Mouse (Mus musculus): Measurements from ENCODE around the gene Cmtm7. TPM values are rescaled to one million over a fixed set of nuclear protein-coding genes. Genes with fewer than 3 reads are reported as not detected.

Cmtm7 gene
- polyA plus RNA-seq, 1 experiment from 2014 or later: 9.5 TPM

DNA sequence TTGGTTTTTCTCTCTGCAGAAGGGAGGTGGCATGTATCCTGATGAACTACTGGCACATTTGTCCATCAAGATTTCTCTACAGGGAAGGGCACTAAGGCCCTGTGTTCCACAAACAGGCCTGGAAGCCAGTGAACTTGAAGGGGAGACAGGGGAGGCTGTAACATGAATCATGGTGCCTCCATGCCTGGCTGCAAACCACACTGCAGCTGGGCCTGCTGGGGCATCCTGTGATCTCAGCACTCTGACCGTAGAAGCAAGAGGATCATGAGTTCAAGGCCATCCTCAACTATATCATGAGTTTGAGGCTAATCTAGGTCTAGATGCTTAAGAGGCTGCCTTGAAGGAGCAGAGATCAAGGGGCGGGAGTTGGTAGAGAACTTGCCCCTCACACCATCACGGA is 5.3 kb downstream of the Cmtm7 start:
- H3K9ac ChIP-seq (ENCODE audit: low read depth, low read length): no peak overlapping the region
- ATAC-seq: no peak
- 95% methylated on average over 3 of the region's 3 CpGs for WGBS
- H3K27me3 ChIP-seq (replicated peaks; ENCODE audit: control insufficient read depth, insufficient read depth, low read length): no peaks in the 10 kb centered on the region
- no peak overlapping the region for H3K4me2 ChIP-seq (ENCODE audit: low read length)
- no peak overlapping the region for H3K27ac ChIP-seq (ENCODE audit: low read depth, low read length)
- H3K4me3 ChIP-seq (ENCODE audit: low read length): no peak overlapping the region
- no peaks in the 10 kb centered on the region for H3K9me3 ChIP-seq (ENCODE audit: control insufficient read depth, low read length)
- no peaks in the 10 kb centered on the region for H3K36me3 ChIP-seq (ENCODE audit: control insufficient read depth, insufficient read depth, low read length)
- H3K4me1 ChIP-seq (ENCODE audit: control insufficient read depth, insufficient read depth, low read depth, low read length): peaks cover 5% of the 10 kb centered on the region; the same call in 1 of the 2 replicates

DNA sequence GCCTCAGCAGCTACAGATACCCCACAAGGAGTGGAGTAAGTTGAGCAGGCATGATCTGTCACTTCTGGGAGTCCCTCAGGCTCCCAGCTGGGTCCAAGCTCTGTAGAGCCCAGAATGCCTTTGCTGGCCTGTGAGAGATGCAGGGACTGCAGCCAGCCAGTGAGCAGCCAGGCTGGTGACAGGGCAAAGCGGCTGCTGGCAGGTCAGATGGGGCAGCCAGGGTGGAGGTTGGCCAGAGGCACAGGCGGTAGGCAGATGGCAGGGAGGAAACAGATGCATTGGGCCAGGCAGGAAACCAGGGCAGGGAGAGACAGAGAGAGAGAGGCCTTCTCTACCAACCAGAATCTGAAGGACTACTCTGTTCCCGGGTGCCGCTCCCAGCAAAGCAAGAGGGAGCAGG is 6.4 kb downstream of the Cmtm7 start:
- H3K4me2 ChIP-seq (ENCODE audit: low read length): no peak overlapping the region
- H3K9ac ChIP-seq (ENCODE audit: low read depth, low read length): no peak overlapping the region; the same call in 1 of the 2 replicates
- no peaks in the 10 kb centered on the region for H3K36me3 ChIP-seq (ENCODE audit: control insufficient read depth, insufficient read depth, low read length)
- WGBS: 59% methylated on average over 4 of the region's 4 CpGs
- peak; percentile 68 for ATAC-seq
- no peak overlapping the region for H3K27ac ChIP-seq (ENCODE audit: low read depth, low read length)
- H3K9me3 ChIP-seq (ENCODE audit: control insufficient read depth, low read length): no peaks in the 10 kb centered on the region
- H3K4me3 ChIP-seq (ENCODE audit: low read length): no peak overlapping the region
- no peaks in the 10 kb centered on the region for H3K27me3 ChIP-seq (replicated peaks; ENCODE audit: control insufficient read depth, insufficient read depth, low read length)
- peaks cover 2% of the 10 kb centered on the region; the same call in 1 of the 2 replicates for H3K4me1 ChIP-seq (ENCODE audit: control insufficient read depth, insufficient read depth, low read depth, low read length)

DNA sequence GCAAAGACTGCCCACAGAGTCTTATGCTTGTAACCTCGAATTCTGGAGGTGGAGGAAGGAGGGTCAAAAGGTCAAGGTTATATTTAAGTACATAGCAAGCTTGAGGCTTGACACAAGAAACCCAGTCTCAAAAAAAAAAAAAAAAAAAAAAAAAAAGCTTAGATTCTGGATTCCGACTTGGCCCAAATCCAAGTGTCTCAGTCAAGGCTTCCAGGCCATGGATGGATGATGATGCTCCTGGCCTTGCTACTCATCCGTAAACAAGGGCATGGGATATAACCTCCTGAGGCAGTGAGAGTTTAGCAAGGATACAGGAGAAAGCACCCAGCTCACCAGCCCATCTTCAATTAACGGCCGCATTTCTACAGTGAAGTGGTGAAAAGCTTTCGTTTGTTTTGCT is 7.0 kb downstream of the Cmtm7 start:
- Histone ChIP-seq H3K9me3 (ENCODE audit: control insufficient read depth, low read length) (no peaks in the 10 kb centered on the region), H3K36me3 (ENCODE audit: control insufficient read depth, insufficient read depth, low read length) (no peaks in the 10 kb centered on the region), H3K4me2 (ENCODE audit: low read length) (no peak overlapping the region), H3K27ac (ENCODE audit: low read depth, low read length) (no peak overlapping the region), H3K27me3 (replicated peaks; ENCODE audit: control insufficient read depth, insufficient read depth, low read length) (no peaks in the 10 kb centered on the region), H3K4me3 (ENCODE audit: low read length) (no peak overlapping the region), H3K4me1 (ENCODE audit: control insufficient read depth, insufficient read depth, low read depth, low read length) (peaks cover 2% of the 10 kb centered on the region; the same call in 1 of the 2 replicates), H3K9ac (ENCODE audit: low read depth, low read length) (no peak overlapping the region)
- ATAC-seq: no peak
- WGBS: 76% methylated on average over 6 of the region's 6 CpGs

DNA sequence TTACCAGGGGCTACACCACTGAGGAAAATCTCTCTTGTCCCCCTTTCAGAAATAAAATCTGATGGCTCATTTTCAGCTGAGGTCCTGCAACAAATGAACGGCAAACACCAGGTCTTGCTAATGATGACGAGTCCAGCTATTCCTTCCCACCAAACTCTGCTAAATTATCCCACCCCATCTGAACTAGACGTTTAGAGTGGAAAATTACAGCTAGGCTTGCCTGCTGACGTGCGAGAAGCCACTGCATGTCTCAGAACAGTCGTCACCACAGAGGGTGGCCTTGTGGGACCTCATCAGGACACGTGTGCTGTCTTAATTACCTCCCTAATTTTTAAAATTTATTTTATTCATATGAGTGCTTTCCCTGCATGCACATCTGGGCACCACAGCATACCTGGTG is 10.1 kb downstream of the Cmtm7 start:
- no peak for ATAC-seq
- Histone ChIP-seq H3K4me1 (ENCODE audit: control insufficient read depth, insufficient read depth, low read depth, low read length) (peaks cover 5% of the 10 kb centered on the region; the same call in 1 of the 2 replicates), H3K4me2 (ENCODE audit: low read length) (no peak overlapping the region), H3K27me3 (replicated peaks; ENCODE audit: control insufficient read depth, insufficient read depth, low read length) (no peaks in the 10 kb centered on the region; the same call in 1 of the 2 replicates), H3K9ac (ENCODE audit: low read depth, low read length) (no peak overlapping the region), H3K36me3 (ENCODE audit: control insufficient read depth, insufficient read depth, low read length) (no peaks in the 10 kb centered on the region), H3K9me3 (ENCODE audit: control insufficient read depth, low read length) (no peaks in the 10 kb centered on the region), H3K27ac (ENCODE audit: low read depth, low read length) (no peak overlapping the region), H3K4me3 (ENCODE audit: low read length) (no peak overlapping the region)
- WGBS: 79% methylated on average over 7 of the region's 7 CpGs

DNA sequence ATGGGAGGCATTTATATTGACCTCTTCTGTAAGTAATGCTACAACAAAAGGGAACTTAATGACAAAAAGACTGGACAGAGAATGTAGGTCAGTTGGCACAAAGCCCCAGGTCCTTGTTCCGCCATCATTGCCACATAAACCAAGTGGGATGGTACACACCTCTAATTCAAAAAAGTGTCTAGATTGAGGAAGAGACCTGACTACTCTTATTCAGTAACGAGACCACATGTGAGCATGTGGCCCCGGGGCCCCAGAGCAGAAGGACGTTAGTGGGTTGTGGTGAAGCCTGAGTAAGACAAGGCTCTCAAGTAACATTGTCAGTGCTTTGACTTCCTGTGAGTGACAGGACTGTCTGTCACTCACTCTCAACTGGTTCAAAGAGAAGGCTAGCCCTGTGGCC is 11.4 kb downstream of the Cmtm7 start:
- WGBS: 93% methylated on average over 4 of the region's 4 CpGs
- 0 out of 2 replicates have a peak, but pooled peaks cover 3% of the 10 kb centered on the region for H3K9me3 ChIP-seq (ENCODE audit: control insufficient read depth, low read length)

DNA sequence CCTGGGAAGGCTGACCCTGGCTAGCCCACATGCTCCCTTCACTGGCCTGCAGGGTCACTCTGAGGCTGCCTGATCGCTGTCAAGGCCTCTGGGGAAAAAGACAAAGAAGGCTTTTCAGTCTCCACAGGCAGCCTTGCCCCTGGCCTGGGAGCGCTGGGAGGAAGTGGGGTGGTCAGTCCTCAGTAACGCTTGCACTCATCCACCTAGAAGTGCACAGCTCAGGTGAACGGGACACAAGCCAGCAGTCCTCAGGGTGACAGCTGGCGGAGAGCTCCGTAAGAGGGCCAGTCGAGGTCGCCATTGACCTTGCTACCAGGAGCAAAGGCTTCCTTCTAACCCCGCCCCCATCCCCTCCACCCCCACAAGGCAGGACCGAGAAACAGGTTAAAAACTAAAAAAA is 13.6 kb downstream of the Cmtm7 start:
- Histone ChIP-seq H3K27me3 (replicated peaks; ENCODE audit: control insufficient read depth, insufficient read depth, low read length) (peaks cover 3% of the 10 kb centered on the region; the same call in 1 of the 2 replicates), H3K4me3 (ENCODE audit: low read length) (no peak overlapping the region), H3K9me3 (ENCODE audit: control insufficient read depth, low read length) (0 out of 2 replicates have a peak, but pooled peaks cover 3% of the 10 kb centered on the region), H3K27ac (ENCODE audit: low read depth, low read length) (no peak overlapping the region), H3K36me3 (ENCODE audit: control insufficient read depth, insufficient read depth, low read length) (no peaks in the 10 kb centered on the region), H3K9ac (ENCODE audit: low read depth, low read length) (no peak overlapping the region), H3K4me2 (ENCODE audit: low read length) (no peak overlapping the region), H3K4me1 (ENCODE audit: control insufficient read depth, insufficient read depth, low read depth, low read length) (peaks cover 3% of the 10 kb centered on the region; the same call in 1 of the 2 replicates)
- WGBS: 60% methylated on average over 10 of the region's 10 CpGs
- ATAC-seq: no peak

More for the DNA sequence above, 11.4 kb downstream of the Cmtm7 start:
- Histone ChIP-seq H3K27me3 (replicated peaks; ENCODE audit: control insufficient read depth, insufficient read depth, low read length) (no peaks in the 10 kb centered on the region; the same call in 1 of the 2 replicates), H3K36me3 (ENCODE audit: control insufficient read depth, insufficient read depth, low read length) (no peaks in the 10 kb centered on the region), H3K4me1 (ENCODE audit: control insufficient read depth, insufficient read depth, low read depth, low read length) (peaks cover 5% of the 10 kb centered on the region; the same call in 1 of the 2 replicates), H3K27ac (ENCODE audit: low read depth, low read length) (no peak overlapping the region), H3K4me3 (ENCODE audit: low read length) (no peak overlapping the region), H3K4me2 (ENCODE audit: low read length) (no peak overlapping the region), H3K9ac (ENCODE audit: low read depth, low read length) (no peak overlapping the region)
- ATAC-seq: no peak

DNA sequence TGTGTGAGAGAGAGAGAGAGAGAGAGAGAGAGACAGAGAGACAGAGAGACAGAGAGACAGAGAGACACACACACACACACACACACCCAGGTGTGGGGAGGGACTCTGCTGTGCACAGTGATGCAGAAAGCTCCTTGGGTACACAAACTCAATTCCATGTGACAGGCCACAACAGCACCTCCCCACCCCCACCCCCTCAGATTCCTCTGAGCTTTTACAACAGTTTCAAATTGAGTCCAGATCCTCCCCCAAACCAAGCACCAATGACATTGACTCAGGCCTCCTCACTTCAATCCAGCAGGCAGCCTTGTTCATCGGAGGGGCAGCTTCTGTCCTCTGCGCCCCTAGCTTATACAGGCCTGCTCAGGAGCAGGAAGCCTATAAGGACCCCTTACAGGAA is 14.1 kb downstream of the Cmtm7 start:
- ATAC-seq: 0 out of 2 replicates have a peak, but pooled peaks have one; percentile 16
- no peak overlapping the region for H3K4me3 ChIP-seq (ENCODE audit: low read length)
- WGBS: 75% methylated on average over 2 of the region's 2 CpGs
- H3K27ac ChIP-seq (ENCODE audit: low read depth, low read length): no peak overlapping the region
- H3K27me3 ChIP-seq (replicated peaks; ENCODE audit: control insufficient read depth, insufficient read depth, low read length): peaks cover 3% of the 10 kb centered on the region; the same call in 1 of the 2 replicates
- H3K36me3 ChIP-seq (ENCODE audit: control insufficient read depth, insufficient read depth, low read length): no peaks in the 10 kb centered on the region
- H3K4me1 ChIP-seq (ENCODE audit: control insufficient read depth, insufficient read depth, low read depth, low read length): peaks cover 3% of the 10 kb centered on the region; the same call in 1 of the 2 replicates
- no peak overlapping the region for H3K9ac ChIP-seq (ENCODE audit: low read depth, low read length)
- 0 out of 2 replicates have a peak, but pooled peaks cover 3% of the 10 kb centered on the region for H3K9me3 ChIP-seq (ENCODE audit: control insufficient read depth, low read length)
- H3K4me2 ChIP-seq (ENCODE audit: low read length): no peak overlapping the region

DNA sequence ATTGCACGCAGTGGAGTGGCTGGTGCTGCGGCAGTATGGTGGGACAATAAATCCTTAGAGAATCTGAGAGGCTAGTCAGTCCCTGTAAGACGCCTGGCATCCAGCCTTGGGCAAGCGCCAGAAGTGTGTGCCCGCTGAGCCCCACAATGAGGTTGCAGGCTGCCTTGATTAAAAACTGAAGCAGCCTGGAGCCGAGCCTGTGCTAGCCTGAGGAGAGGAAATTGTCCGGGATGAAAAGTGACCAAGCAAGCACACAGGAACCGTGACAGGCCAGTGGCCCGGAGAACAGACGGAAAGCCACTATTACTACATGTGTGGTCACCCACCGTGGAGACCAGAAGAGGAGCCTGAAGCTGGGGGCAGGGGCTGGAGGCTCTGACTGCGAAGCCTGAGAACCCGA is 14.6 kb downstream of the Cmtm7 start:
- Histone ChIP-seq H3K36me3 (ENCODE audit: control insufficient read depth, insufficient read depth, low read length) (no peaks in the 10 kb centered on the region), H3K4me1 (ENCODE audit: control insufficient read depth, insufficient read depth, low read depth, low read length) (peaks cover 3% of the 10 kb centered on the region; the same call in 1 of the 2 replicates), H3K9ac (ENCODE audit: low read depth, low read length) (no peak overlapping the region), H3K27me3 (replicated peaks; ENCODE audit: control insufficient read depth, insufficient read depth, low read length) (peaks cover 3% of the 10 kb centered on the region; the same call in 1 of the 2 replicates), H3K27ac (ENCODE audit: low read depth, low read length) (0 out of 2 replicates have a peak overlapping the region, but pooled peaks have one; percentile 39), H3K4me3 (ENCODE audit: low read length) (no peak overlapping the region), H3K9me3 (ENCODE audit: control insufficient read depth, low read length) (0 out of 2 replicates have a peak, but pooled peaks cover 3% of the 10 kb centered on the region), H3K4me2 (ENCODE audit: low read length) (no peak overlapping the region; the same call in 1 of the 2 replicates)
- peak; percentile 92 for ATAC-seq
- WGBS: 26% methylated on average over 13 of the region's 13 CpGs

DNA sequence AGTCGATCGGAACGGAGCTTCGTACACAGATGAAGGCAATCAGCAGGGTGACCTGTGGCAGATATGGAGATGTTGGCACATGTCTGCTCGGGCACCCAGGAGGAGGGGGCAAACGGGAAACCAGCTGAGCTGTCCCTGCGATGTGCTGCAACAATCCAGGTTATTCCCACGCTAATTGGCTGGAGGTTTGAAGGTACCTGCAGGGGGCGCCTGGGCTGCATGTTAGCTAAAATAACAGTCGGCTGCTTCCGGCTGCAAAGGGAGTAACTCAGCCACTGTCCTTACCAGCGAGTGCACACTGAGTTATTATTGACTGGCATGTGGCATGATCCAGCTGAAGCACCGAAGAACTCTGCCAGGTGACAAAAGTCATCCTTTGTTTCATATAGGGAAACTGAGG is 18.3 kb downstream of the Cmtm7 start:
- no peak overlapping the region for H3K4me3 ChIP-seq (ENCODE audit: low read length)
- 0 out of 2 replicates have a peak, but pooled peaks cover 3% of the 10 kb centered on the region for H3K9me3 ChIP-seq (ENCODE audit: control insufficient read depth, low read length)
- H3K4me1 ChIP-seq (ENCODE audit: control insufficient read depth, insufficient read depth, low read depth, low read length): peaks cover 3% of the 10 kb centered on the region; the same call in 1 of the 2 replicates
- no peaks in the 10 kb centered on the region for H3K36me3 ChIP-seq (ENCODE audit: control insufficient read depth, insufficient read depth, low read length)
- ATAC-seq: no peak
- H3K27me3 ChIP-seq (replicated peaks; ENCODE audit: control insufficient read depth, insufficient read depth, low read length): 0 out of 2 replicates have a peak, but pooled peaks cover 6% of the 10 kb centered on the region
- H3K4me2 ChIP-seq (ENCODE audit: low read length): no peak overlapping the region
- no peak overlapping the region for H3K27ac ChIP-seq (ENCODE audit: low read depth, low read length)
- H3K9ac ChIP-seq (ENCODE audit: low read depth, low read length): no peak overlapping the region
- WGBS: 50% methylated on average over 13 of the region's 13 CpGs

Measured in hindbrain, embryonic 16.5 days (tissue).